Mouse (Mus musculus): ENCODE data around the gene Uxt.

GRCm38 (mm10) chrX:20931364-20931763 lies 30.5 kb downstream of the Uxt start, which contains the start of gene Cfp:
- TF ChIP-seq CTCF (IDR thresholded peaks at IDR 0.05; ENCODE audit: borderline replicate concordance, control insufficient read depth, extremely low read depth, insufficient read depth, low read length, poor library complexity) = no peak
- TF ChIP-seq POLR2A (IDR thresholded peaks at IDR 0.05; ENCODE audit: control insufficient read depth, extremely low read depth, insufficient read depth, low read length, poor library complexity) = no peak

Measured in thymus, adult 2 months (tissue).